Mouse (Mus musculus) liver, adult 2 months (tissue): ENCODE measurements around the gene Igfbp7.

Source experiments
- CTCF ChIP-seq: fragments of 200-500 bp; IDR thresholded peaks from 2 replicates; pipeline ENCODE4 v1.5.1; 2011; ENCODE audit warnings: low read depth, low read length, control low read depth
- POLR2A ChIP-seq: fragments of 200-500 bp; IDR thresholded peaks from 2 replicates; pipeline ENCODE4 v1.6.1; 2011; ENCODE audit warnings: low read length, control low read depth; ENCODE audit not compliant: insufficient read depth; ENCODE audit errors: extremely low read depth

- no peak for TF ChIP-seq CTCF
- TF ChIP-seq POLR2A = no peak
Observed at GRCm38 (mm10) chr5:77301296-77301903, 106.4 kb downstream of the Igfbp7 start.
